Mouse (Mus musculus): Measurements from ENCODE around the gene Cdkal1. TPM values are rescaled to one million over a fixed set of nuclear protein-coding genes. Genes with fewer than 3 reads are reported as not detected.

Cdkal1 gene
- total RNA-seq, 2 experiments from 2014 or later: 29.2 to 32.1 TPM

DNA sequence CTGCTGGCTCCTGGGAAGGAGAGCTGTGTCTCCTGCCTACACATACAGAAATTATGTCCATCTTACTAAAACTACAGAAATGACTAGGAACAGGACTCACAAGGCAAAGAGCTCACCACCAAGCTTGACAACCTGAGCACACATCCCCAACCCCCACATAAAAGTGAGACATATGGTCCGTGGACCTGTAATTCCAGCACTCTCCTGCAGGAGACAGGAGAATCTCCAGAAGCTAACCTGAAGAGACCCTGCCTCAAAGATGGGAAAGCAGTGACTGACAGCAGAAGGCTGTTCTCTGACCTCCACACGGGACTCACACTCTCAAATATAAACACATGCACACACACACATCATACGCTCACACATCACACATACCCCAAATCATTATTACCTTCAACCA is 36.3 kb downstream of the Cdkal1 start:
- no peak for DNase-seq
- intact Hi-C loops (cut with DNase I): no loop called here

DNA sequence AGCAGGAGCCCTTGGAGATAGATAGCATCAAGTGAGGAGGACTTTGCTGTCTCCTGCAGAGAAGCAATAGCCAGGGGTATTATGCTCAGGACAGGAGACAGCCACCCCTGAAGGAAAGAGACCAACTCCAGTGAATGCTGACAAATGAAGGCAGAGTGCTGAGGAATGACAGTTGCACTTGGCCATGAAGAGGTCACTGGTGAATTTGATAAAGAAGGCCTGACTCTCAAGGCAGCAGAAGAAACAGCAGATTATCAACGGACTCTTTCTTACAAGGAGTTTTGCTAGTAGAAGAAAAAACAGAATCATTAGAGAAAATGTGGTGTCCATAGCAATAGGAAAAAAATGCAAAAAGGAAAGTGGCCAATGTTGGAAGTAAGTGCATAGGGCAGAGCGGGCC is 37.2 kb downstream of the Cdkal1 start:
- no peak for DNase-seq
- intact Hi-C loops (cut with DNase I): no loop called here

DNA sequence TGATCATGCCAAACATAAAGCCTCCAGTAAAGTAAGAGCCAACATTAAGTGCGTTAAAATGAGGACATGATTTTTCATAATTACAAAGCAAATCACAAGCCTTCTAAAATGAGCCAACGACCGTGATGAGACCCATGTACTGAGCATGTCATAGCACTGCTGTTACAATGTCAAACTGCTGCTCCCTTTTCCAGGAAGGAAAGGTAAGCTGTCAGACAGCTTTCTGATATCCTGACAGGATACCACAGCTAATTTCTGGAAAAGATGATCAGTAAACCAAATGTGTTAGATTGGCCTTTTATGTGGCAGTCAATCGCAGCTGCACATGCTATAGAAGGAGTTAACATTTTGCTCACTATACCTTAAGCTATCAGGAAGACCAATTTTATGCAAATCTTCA is 44.7 kb downstream of the Cdkal1 start:
- intact Hi-C loops (cut with DNase I): no loop called here

DNA sequence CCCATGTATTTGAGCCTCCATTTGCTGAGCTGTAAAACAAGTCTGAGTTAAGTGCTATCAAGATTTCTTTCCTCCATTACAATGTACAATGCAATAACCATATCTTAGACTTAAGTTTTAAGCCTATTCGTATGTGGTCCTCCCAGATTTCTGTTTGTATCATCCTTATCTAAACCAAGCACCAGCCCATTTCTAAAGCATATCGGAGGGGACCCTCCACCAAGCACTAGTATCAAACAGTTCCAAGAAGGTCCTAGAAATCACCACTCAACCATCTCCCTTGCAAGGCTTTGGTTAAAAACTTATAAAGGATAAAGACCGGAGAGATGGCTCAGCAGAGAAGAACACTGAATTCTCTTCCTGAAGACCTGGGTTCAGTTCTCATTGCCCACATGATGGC is 47.1 kb downstream of the Cdkal1 start:
- intact Hi-C loops (cut with DNase I): no loop called here
- no peak for DNase-seq

More for the DNA sequence above, 44.7 kb downstream of the Cdkal1 start:
- DNase-seq: no peak

DNA sequence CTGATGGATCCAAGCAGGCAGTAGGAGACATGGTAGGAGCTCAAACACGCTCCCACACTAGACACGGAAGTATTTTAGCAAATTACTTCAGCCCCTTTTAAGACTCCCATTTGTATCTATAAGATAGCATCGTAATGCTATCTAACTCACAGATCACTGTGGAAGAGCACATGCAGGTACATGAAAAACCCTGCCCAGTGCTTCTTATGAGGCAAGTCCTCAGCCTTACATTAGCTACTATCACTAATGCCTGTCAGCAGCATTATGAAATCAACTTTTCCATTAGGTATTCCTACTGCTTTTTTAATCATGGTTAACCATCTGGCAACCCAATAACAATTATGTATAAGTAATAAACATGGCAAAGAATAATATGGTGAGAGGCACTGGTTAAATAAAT is 47.5 kb downstream of the Cdkal1 start:
- DNase-seq: no peak
- intact Hi-C loops (cut with DNase I): no loop called here

DNA sequence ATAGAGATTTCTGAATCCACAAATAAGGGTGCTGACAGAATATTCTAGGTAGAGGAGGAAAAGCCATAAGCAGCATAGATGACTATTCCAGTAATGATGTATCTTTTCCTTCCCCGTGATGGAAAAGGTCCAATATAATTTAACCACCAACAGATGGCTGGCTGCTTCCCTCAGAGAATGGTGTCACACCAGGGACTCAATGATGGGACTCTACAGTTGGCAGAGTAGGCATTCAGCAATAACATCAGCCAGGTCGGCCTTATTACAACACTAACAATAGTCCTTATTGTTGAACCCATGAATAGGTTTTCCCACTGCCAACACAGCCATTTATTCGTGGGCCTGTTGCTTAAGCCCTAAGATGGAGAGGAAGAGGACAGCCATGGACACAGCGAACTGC is 48.6 kb downstream of the Cdkal1 start:
- intact Hi-C loops (cut with DNase I): no loop called here
- DNase-seq: no peak

DNA sequence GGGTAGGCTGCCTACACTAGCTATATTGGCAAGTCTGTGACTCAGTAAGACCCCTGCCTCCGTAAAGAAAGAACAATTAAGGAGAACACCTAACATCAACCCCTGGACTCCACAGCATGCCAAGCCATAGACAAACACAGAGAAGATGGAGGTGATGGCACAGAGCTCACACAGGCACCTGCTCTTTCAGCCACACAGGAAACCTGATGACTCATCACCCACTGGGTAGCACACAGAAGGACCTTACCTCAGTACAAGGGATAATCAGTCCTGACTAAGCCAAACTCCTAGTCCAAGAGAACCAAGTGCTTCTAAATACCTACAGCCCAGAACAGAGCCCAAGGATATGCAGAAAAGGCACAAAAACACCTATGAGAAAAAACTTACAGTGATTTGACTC is 50.2 kb downstream of the Cdkal1 start:
- DNase-seq: no peak
- intact Hi-C loops (cut with DNase I): no loop called here

DNA sequence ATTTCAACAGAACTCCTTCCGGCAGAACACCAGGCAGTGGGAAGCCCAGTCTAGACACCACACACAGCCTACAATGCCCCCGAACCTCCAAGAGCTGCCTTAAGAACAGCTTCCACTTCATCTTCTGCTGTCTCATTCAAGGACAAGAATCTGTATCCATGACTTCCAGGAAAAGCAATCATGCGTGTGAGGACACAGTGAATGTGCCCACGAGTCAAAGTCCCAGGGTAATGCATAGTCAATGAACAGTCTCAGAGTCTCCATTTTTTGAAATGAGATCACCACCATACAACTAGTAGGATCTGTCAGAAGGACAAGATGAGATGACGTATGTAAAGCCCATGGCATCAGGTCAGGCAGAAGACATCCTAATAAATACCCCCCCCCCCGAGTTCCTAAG is 51.4 kb downstream of the Cdkal1 start:
- intact Hi-C loops (cut with DNase I): no loop called here
- DNase-seq: no peak

DNA sequence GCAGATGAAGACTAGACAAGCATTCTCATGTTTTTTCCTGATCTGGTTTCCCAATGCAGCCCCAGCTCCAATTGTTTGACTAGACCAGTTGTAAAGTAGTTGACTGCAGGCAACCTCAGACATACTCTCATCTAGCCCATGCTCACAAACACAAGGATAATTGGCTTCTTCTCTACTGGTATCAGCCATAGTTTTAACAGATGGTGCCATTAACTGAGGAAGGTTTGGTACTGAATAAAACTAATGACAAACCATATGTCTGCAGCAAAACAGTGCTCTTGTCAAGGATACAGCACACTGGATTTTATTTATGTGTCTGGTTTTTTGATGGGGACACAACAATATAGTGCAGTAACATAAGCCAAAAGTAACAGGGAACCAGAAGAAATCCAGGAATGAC is 52.8 kb downstream of the Cdkal1 start:
- intact Hi-C loops (cut with DNase I): no loop called here
- no peak for DNase-seq

DNA sequence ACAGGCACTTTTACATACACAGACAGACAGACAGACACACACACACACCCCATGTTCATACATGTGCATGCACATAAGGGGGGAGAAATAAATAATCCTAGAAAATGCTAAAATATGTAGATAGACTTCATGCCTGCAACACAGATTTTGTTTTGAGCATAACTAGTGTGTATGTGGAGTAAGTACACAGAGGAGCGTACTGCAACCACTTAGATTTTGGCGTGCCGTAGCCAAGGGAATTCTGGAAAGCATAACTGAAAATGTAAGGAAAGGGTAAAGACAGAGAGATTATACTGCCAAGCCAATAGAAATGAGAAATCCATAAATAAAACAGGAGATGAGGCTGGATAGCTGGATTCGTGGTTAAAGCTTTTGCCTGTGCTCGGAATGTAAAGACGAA is 55.4 kb downstream of the Cdkal1 start:
- intact Hi-C loops (cut with DNase I): no loop called here
- DNase-seq: no peak

DNA sequence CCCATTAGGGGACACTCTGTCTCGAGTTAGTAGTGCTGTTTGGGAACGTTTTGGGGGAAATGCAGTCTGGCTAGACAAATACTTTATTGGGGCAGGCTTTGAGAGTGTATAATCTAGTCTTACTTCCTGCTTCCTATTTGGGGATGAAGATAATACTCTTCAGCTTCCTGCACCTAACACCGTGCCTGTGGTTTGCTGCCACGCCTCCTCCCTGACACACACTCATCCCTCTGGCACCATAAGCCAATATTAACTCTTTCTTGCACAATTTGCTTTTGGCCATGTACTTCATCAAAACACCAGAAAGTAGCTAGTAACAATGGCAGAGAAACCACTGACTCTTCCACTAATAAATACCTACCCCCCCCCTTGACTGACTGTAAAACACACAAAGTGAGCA is 63.4 kb downstream of the Cdkal1 start:
- intact Hi-C loops (cut with DNase I): no loop called here
- DNase-seq: no peak

DNA sequence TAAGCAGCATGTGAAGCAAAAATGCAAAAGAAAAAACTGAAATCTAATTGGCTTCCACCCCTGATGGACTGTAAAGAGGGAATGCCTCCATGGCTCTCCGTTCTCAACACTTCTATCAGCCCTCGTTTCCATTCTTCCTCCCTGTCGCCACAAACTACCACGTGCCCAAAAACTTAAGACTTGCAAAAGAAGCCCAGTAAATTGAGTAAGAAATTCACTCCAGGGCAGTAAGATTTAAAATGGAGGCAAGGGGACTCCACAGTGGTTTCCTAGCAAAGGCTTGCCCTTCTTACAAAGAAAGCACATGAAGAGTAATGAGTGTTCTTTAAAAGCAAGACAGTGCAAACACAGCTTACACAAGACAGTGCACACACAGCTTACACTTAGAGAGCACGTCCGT is 64.0 kb downstream of the Cdkal1 start:
- intact Hi-C loops (cut with DNase I): no loop called here
- DNase-seq: no peak

DNA sequence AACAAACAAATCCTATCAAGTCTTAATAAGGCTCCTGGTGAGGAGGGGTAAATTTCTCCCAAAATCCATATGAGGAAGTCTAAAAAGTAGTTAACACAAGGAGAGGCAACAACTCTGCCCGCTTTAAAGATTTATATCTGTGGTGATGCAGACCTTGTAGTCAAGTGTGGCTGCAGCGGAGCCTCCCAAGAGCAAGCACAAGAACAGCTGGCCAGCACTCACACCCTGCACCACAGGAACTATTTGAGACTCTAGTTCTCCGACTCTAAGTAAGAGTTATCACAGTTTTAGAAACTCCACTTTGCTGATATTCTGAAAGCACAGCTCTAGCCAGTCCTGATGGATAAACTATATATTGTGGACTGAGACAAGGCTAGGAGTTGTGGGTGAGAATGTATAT is 68.5 kb downstream of the Cdkal1 start:
- DNase-seq: no peak
- intact Hi-C loops (cut with DNase I): no loop called here

DNA sequence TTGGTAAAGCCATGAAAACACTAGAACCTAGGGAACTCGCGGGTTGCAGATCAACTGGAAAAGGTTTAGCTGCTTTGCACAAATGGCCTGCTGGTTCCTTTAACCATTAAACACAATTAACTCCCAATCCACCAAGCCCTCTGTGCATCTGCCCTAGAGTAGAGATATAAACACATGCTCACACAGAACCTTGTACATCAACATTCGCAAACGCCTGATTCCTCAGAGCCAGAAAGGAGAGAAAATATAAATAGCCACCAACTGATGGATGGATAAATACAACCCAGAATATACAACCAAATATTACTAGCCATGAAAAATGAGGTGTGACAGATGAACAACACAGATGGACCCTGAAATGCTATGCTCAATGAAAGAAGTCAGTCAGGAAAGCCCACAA is 70.6 kb downstream of the Cdkal1 start:
- no peak for DNase-seq
- intact Hi-C loops (cut with DNase I): no loop called here

DNA sequence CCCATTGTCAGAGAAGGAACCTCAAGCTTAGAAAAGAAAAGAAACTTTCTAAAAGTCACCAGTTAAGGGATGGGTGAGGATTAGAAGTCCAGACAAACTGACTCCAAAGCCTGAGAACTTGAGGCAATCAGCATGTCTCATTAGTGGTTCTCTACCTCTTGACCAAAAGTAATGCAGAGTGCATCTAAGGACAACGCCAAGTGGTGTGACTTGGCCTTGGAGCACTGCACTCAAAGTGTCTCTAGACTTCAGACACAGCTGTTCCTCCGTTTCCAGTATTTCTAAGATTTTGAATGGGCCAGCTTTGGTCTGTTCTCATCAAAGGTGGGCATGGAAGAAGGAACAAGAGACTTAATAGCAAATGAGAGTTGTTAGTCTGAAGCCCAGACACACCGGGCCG is 74.1 kb downstream of the Cdkal1 start:
- DNase-seq: peak; percentile 19 to 23
- intact Hi-C loops (cut with DNase I): no loop called here

DNA sequence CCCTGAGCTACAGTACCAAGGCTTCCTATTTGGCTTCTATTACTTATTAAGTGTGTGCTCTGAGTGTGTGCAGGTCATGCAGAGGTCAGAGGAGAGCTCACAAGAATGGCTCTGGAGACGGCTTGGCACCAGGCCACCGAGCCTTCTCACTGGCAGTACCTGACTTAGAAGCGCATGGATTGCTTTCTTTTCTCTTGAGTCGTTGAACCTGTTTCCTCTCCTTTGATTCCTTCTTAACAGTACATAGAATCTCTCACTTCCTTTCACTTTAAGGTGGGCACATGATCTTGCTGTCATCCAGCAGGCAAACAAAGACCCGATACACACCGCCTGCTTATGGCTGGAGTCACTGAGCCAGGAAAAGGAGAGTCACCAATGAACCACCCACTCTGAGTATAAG is 74.8 kb downstream of the Cdkal1 start:
- intact Hi-C loops (cut with DNase I): no loop called here
- DNase-seq: peak; percentile 54 to 62

DNA sequence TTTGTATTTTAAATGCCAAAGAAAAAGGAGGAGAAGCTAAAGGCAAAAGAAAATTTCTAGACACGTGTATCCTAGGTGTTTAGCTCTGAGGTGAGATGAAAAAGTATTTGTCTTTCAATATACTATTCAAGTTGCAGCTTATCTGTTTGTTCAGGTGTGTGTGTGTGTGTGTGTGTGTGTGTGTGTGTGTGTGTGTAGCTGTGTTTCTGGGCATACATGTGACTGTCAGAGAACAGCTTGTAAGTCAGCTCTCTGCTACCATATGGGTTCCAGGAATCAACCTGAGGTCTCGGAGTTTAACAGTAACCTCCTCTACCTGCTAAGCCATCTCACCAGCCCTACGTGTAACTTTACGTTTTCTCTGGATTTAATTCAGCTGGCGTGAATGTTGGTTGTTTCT is 76.0 kb downstream of the Cdkal1 start:
- intact Hi-C loops (cut with DNase I): no loop called here
- DNase-seq: no peak

DNA sequence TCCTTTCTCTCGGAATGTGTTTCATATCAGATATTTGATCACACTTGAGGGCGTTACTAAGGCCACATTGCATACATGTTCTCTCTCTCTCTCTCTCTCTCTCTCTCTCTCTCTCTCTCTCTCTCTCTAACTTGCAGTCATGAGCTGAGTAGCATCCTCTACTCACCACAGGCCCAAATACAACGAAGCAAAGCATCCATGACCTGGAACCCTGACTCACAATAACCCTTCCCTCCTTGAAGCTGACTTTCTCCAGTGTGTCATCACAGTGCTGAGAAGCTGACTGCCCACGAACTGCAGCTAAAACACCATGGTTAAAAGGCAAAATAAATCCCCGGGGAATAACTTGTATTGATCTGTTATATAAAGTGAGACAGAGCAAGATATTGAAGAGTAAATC is 76.4 kb downstream of the Cdkal1 start:
- intact Hi-C loops (cut with DNase I): no loop called here
- DNase-seq: no peak

DNA sequence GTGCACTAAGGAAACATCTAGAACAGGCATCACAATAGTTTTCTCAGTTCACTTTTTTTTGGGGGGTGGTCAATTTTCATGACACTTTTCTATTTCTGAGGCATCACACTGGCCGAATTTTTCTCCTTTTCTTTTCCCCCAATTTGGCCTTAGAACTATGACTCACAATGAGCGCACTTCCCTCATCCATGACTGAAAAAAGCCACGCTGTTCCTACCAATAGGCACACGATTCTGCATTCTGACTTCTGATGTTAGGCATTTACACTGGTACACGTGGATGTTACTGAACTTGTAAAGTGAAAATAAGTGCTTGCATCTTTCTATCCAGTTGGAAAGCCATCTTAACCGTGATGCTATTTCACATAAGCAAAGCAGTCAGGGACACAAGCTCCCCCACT is 77.3 kb downstream of the Cdkal1 start:
- DNase-seq: no peak
- intact Hi-C loops (cut with DNase I): no loop called here

DNA sequence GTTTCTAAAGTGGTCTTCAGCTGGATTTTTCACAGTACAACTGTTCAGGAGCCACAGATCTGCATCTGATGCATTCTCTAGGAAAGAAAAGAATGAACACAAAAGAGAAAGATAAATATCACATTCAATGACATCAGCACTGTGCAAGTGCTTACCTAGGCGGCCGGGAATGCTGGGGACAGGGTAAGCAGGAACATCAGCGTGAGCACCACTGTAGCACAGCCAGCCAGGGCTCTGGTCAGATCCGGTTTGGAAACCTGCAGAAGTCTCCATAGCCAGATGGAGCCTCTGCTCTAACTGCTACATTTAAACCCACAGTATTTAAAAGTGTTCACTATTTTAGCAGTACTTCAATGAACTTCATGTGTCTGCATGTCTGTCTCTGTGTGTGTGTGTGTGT is 78.2 kb downstream of the Cdkal1 start:
- intact Hi-C loops (cut with DNase I): no loop called here
- no peak for DNase-seq

DNA sequence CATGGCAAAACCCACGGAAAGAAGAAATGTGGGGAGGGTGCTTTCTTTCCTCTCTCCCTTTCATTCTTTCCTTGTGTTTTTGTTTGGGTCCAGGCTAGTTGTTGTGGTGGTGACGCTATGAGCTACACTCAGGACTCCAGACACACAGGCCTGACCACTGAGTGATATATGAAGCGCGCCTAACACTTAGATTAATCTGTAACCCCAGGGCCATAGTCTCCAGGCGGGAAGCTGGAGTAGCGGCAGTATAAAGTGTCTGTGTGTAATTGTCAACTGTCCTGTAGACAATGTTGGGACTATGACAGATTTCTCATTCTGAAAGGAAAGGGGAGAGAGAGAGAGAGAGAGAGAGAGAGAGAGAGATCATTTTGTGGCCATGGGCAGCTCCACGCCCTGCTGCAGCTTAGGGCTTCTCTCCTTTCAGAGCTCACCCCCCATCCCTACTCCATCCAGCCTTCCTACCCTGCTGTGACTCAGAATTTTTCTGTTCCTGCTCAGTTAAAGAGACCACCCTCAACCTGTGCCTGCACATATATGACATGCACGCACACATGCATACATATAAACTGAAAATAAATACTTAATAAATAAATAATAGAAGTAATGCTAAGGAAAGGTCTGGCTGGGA is 79.8 kb downstream of the Cdkal1 start:
- intact Hi-C loops (cut with DNase I): no loop called here
- DNase-seq: no peak

DNA sequence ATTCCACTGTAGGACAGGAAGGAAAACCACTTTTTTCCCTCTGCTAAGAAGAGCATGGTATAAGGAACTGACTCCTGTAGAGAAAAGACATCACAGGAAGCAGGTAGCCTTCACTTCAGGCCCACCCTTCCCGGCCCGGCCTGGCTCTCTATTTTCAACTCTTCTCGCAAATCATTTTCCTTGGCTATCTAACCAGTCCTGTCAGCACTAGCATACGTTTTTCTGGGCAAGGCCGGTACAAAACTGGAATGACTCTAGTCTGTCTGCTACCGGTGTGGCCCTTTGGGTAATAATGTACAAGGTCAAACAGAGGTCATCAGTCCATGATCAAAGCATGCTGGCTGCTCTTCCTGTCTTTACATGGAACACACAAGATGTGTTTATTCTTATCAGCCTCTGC is 81.9 kb downstream of the Cdkal1 start:
- intact Hi-C loops (cut with DNase I): no loop called here
- DNase-seq: peak in 1 of 2 experiments; percentile 14

DNA sequence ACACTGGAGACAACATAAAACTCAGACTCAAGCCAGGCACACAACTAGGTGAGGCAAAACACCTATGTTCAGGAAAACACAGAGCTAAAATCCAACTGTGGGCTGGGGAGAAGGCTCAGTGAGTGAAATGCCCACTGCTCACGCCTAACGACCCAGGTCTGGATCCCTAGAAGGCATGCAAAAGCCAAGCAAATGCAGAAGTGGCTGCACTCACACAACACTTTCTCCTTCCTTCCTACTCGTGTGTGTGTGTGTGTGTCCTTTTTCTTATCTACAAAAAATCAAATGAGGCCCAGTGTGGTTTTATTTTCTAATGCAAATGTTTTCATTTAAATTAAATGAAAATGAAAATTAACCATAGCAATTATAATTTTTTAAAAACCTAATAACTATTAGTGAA is 82.5 kb downstream of the Cdkal1 start:
- no peak for DNase-seq
- intact Hi-C loops (cut with DNase I): no loop called here

Data from heart, postnatal 10 days (tissue).